In genomic region chr3:68935498-68935897, GRCm38 (mm10) we compare ENCODE assay signal across 10 mouse cellular contexts.
DNase-seq lines count a peak whose midpoint lies in the region; TF ChIP-seq lines count a peak whose summit lies in the region.
"Had no signal": no experiment of that assay in that cellular context is flagged by ENCODE, and none has a peak within 500 bp of the region (broad histone marks: within the 10 kb centered on the region; RNA-seq: fewer than 3 reads in every experiment).

No protein-coding gene starts in this region.

- intact Hi-C loops in left cerebral cortex, postnatal 4 days (cut with DNase I), result loop anchor here (10.0 kb wide), 1 partner anchor 141 kb away; no protein-coding TSS in a partner anchor

- DNase-seq in left cerebral cortex, postnatal 4 days, result peak; percentile 42
- no peak for DNase-seq in left cerebral cortex, adult 18-20 months (ENCODE audit: low spot score in 2 of 2)
- peak; percentile 90 for DNase-seq in ES-CJ7 (ENCODE audit: low read depth, low spot score)
- DNase-seq in ovary, postnatal 36 days (ENCODE audit: low spot score), result no peak
- DNase-seq in layer of hippocampus, adult 11-12 months (ENCODE audit: low spot score), result no peak

- no peaks in the 10 kb centered on the region for H3K27me3 ChIP-seq in small intestine, adult 2 months (ENCODE audit: control insufficient read depth, insufficient read depth, low read length)
- H3K27me3 ChIP-seq: embryonic facial prominence, embryonic 15.5 days; hindbrain, embryonic 15.5 days; midbrain, embryonic 12.5 days had no signal

- 89% methylated on average over 1 of the region's 1 CpGs for WGBS in bone marrow, adult 2 months
- 97% methylated on average over 1 of the region's 1 CpGs for WGBS in small intestine, adult 2 months

- no peak for TF ChIP-seq POLR2A in bone marrow, adult 2 months (IDR thresholded peaks at IDR 0.05; ENCODE audit: borderline replicate concordance, control insufficient read depth, low read depth, low read length)
- no peak for TF ChIP-seq POLR2A in small intestine, adult 2 months (IDR thresholded peaks at IDR 0.05; ENCODE audit: low read depth, low read length)

- H3K4me3 ChIP-seq in bone marrow, adult 2 months (replicated peaks; ENCODE audit: control insufficient read depth, low read depth, low read length), result no peak overlapping the region
- no peak overlapping the region for H3K4me3 ChIP-seq in small intestine, adult 2 months (ENCODE audit: low read depth, low read length)
- H3K4me3 ChIP-seq: embryonic facial prominence, embryonic 15.5 days; hindbrain, embryonic 15.5 days; midbrain, embryonic 12.5 days had no signal

- no peaks in the 10 kb centered on the region for H3K36me3 ChIP-seq in small intestine, adult 2 months (ENCODE audit: control insufficient read depth, insufficient read depth, low read length)

- peak; percentile 57 for TF ChIP-seq CTCF in bone marrow, adult 2 months (IDR thresholded peaks at IDR 0.05; ENCODE audit: control insufficient read depth, insufficient read depth, low read length)
- TF ChIP-seq CTCF in small intestine, adult 2 months (IDR thresholded peaks at IDR 0.05; ENCODE audit: extremely low read depth, insufficient read length, insufficient replicate concordance, low read depth, low read length), result peak; percentile 55; the same call in 1 of the 2 replicates

- no peaks in the 10 kb centered on the region for H3K4me1 ChIP-seq in bone marrow, adult 2 months (ENCODE audit: control insufficient read depth, insufficient read depth, low read length)
- no peaks in the 10 kb centered on the region for H3K4me1 ChIP-seq in small intestine, adult 2 months (ENCODE audit: control insufficient read depth, insufficient read depth, insufficient read length, low read length)
- H3K4me1 ChIP-seq: embryonic facial prominence, embryonic 15.5 days; hindbrain, embryonic 15.5 days; midbrain, embryonic 12.5 days had no signal

- no peak overlapping the region for H3K27ac ChIP-seq in bone marrow, adult 2 months (ENCODE audit: control insufficient read depth, insufficient read depth, low read depth, low read length, poor library complexity)
- H3K27ac ChIP-seq in small intestine, adult 2 months (ENCODE audit: insufficient read depth, low read depth, low read length), result no peak overlapping the region
- H3K27ac ChIP-seq: embryonic facial prominence, embryonic 15.5 days; hindbrain, embryonic 15.5 days; midbrain, embryonic 12.5 days had no signal

Comparison
In these comparisons a context has a peak if more than half of its experiments do, and no peak if none do; other contexts are left out.
1. DNase-seq: peak in left cerebral cortex, postnatal 4 days (single experiment) and ES-CJ7 (single experiment); none in left cerebral cortex, adult 18-20 months (0 of 2), ovary, postnatal 36 days (single experiment) and layer of hippocampus, adult 11-12 months (single experiment).